Mouse (Mus musculus): ENCODE measurements around the gene Kcna7. TPM values are rescaled to one million over a fixed set of nuclear protein-coding genes. Genes with fewer than 3 reads are reported as not detected.

The Kcna7 gene
- polyA plus RNA-seq (2015; fragmentation: Nextera tagmentation; extraction: Ambion mirVana): 0.06 and 0.09 TPM in 2 replicates

GRCm38 (mm10) chr7:45405091-45406075 lies at the start of gene Kcna7:
Kcna7 (plus strand) TSS chr7:45405653.

GRCm38 (mm10) chr7:45366652-45367019 lies 38.8 kb upstream of the Kcna7 start, which contains the start of gene Ppfia3:
Ppfia3 (minus strand) TSS chr7:45367019.

GRCm38 (mm10) chr7:45370475-45371311 lies 34.8 kb upstream of the Kcna7 start, which contains the start of gene Lin7b:
Lin7b (minus strand) TSS chr7:45370583.

GRCm38 (mm10) chr7:45395578-45396336 lies 9.7 kb upstream of the Kcna7 start, which contains the start of gene Snrnp70:
Snrnp70 (minus strand) TSS chr7:45395742.

GRCm38 (mm10) chr7:45413113-45413863 lies 7.8 kb downstream of the Kcna7 start, which contains the start of gene Ntf5:
Ntf5 (plus strand) TSS chr7:45413695.

GRCm38 (mm10) chr7:45420615-45420919 lies 15.1 kb downstream of the Kcna7 start, which contains the start of gene Lhb:
Lhb (plus strand) TSS chr7:45420820.

GRCm38 (mm10) chr7:45434203-45435015 lies 29.0 kb downstream of the Kcna7 start, which contains the start of gene Gys1:
Gys1 (plus strand) TSS chr7:45434844.

GRCm38 (mm10) chr7:45437521-45438276 lies 32.2 kb downstream of the Kcna7 start, which contains the start of gene Ruvbl2:
Ruvbl2 (minus strand) TSS chr7:45438096.

Small RNA genes within 50 kb of the gene (microRNA-seq; reads per million reads assigned to microRNA genes)
- not detected for gene Gm22133 (ENCODE audit: borderline replicate concordance, insufficient number of aligned reads)

Other genes with a start within 250 kb of the Kcna7 start
- gene Slc17a7, start 241.7 kb upstream of the Kcna7 start, polyA plus RNA-seq (2015; fragmentation: Nextera tagmentation; extraction: Ambion mirVana): 0.11 and 0.16 TPM in 2 replicates
- not detected in 2 replicates for gene Gfy, start 226.1 kb upstream of the Kcna7 start, polyA plus RNA-seq (2015; fragmentation: Nextera tagmentation; extraction: Ambion mirVana)
- gene Pth2, start 224.7 kb upstream of the Kcna7 start, polyA plus RNA-seq (2015; fragmentation: Nextera tagmentation; extraction: Ambion mirVana): not detected in 2 replicates
- gene Ccdc155, start 200.8 kb upstream of the Kcna7 start, polyA plus RNA-seq (2015; fragmentation: Nextera tagmentation; extraction: Ambion mirVana): 0.30 and 0.47 TPM in 2 replicates
- 1.6 and 1.8 TPM in 2 replicates for gene Dkkl1, start 193.5 kb upstream of the Kcna7 start, polyA plus RNA-seq (2015; fragmentation: Nextera tagmentation; extraction: Ambion mirVana)
- gene Tead2, start 189.9 kb upstream of the Kcna7 start, polyA plus RNA-seq (2015; fragmentation: Nextera tagmentation; extraction: Ambion mirVana): 28.7 and 32.9 TPM in 2 replicates
- 3.9 and 5.3 TPM in 2 replicates for gene Cd37, start 166.5 kb upstream of the Kcna7 start, polyA plus RNA-seq (2015; fragmentation: Nextera tagmentation; extraction: Ambion mirVana)
- 0.08 TPM in 1 of 2 replicates, not detected in the other for gene Slc6a16, start 164.6 kb upstream of the Kcna7 start, polyA plus RNA-seq (2015; fragmentation: Nextera tagmentation; extraction: Ambion mirVana)
- not detected in 2 replicates for gene Slc6a21, start 128.1 kb upstream of the Kcna7 start, polyA plus RNA-seq (2015; fragmentation: Nextera tagmentation; extraction: Ambion mirVana)
- gene Trpm4, start 71.9 kb upstream of the Kcna7 start, polyA plus RNA-seq (2015; fragmentation: Nextera tagmentation; extraction: Ambion mirVana): 12.4 and 14.0 TPM in 2 replicates
- gene Hrc, start 70.4 kb upstream of the Kcna7 start, polyA plus RNA-seq (2015; fragmentation: Nextera tagmentation; extraction: Ambion mirVana): 0.54 and 1.4 TPM in 2 replicates
- gene Ppfia3, start 38.6 kb upstream of the Kcna7 start, polyA plus RNA-seq (2015; fragmentation: Nextera tagmentation; extraction: Ambion mirVana): 2.6 and 3.3 TPM in 2 replicates
- 3.1 and 3.2 TPM in 2 replicates for gene Lin7b, start 35.1 kb upstream of the Kcna7 start, polyA plus RNA-seq (2015; fragmentation: Nextera tagmentation; extraction: Ambion mirVana)
- gene Snrnp70, start 9.9 kb upstream of the Kcna7 start, polyA plus RNA-seq (2015; fragmentation: Nextera tagmentation; extraction: Ambion mirVana): 67.6 and 113 TPM in 2 replicates
- 0.44 and 0.46 TPM in 2 replicates for gene Ntf5, start 8.0 kb downstream of the Kcna7 start, polyA plus RNA-seq (2015; fragmentation: Nextera tagmentation; extraction: Ambion mirVana)
- gene Lhb, start 15.2 kb downstream of the Kcna7 start, polyA plus RNA-seq (2015; fragmentation: Nextera tagmentation; extraction: Ambion mirVana): not detected in 2 replicates
- 7.8 and 11.6 TPM in 2 replicates for gene Gys1, start 29.2 kb downstream of the Kcna7 start, polyA plus RNA-seq (2015; fragmentation: Nextera tagmentation; extraction: Ambion mirVana)
- gene Ruvbl2, start 32.4 kb downstream of the Kcna7 start, polyA plus RNA-seq (2015; fragmentation: Nextera tagmentation; extraction: Ambion mirVana): 45.5 and 60.2 TPM in 2 replicates
- gene Ftl1, start 54.2 kb downstream of the Kcna7 start, polyA plus RNA-seq (2015; fragmentation: Nextera tagmentation; extraction: Ambion mirVana): 4,437 and 5,089 TPM in 2 replicates
- 172 and 189 TPM in 2 replicates for gene Bax, start 61.2 kb downstream of the Kcna7 start, polyA plus RNA-seq (2015; fragmentation: Nextera tagmentation; extraction: Ambion mirVana)
- gene Tulp2, start 76.2 kb downstream of the Kcna7 start, polyA plus RNA-seq (2015; fragmentation: Nextera tagmentation; extraction: Ambion mirVana): 0.33 and 0.91 TPM in 2 replicates
- gene Gm45808, start 81.2 kb downstream of the Kcna7 start, polyA plus RNA-seq (2015; fragmentation: Nextera tagmentation; extraction: Ambion mirVana): 0.35 and 0.77 TPM in 2 replicates
- gene Dhdh, start 83.2 kb downstream of the Kcna7 start, polyA plus RNA-seq (2015; fragmentation: Nextera tagmentation; extraction: Ambion mirVana): 9.9 and 22.7 TPM in 2 replicates
- 163 and 205 TPM in 2 replicates for gene Nucb1, start 104.8 kb downstream of the Kcna7 start, polyA plus RNA-seq (2015; fragmentation: Nextera tagmentation; extraction: Ambion mirVana)
- 25.5 and 32.7 TPM in 2 replicates for gene Ppp1r15a, start 120.6 kb downstream of the Kcna7 start, polyA plus RNA-seq (2015; fragmentation: Nextera tagmentation; extraction: Ambion mirVana)
- 8.4 and 12.0 TPM in 2 replicates for gene Plekha4, start 120.7 kb downstream of the Kcna7 start, polyA plus RNA-seq (2015; fragmentation: Nextera tagmentation; extraction: Ambion mirVana)
- 1.1 and 3.2 TPM in 2 replicates for gene Hsd17b14, start 149.2 kb downstream of the Kcna7 start, polyA plus RNA-seq (2015; fragmentation: Nextera tagmentation; extraction: Ambion mirVana)
- gene Bcat2, start 164.5 kb downstream of the Kcna7 start, polyA plus RNA-seq (2015; fragmentation: Nextera tagmentation; extraction: Ambion mirVana): 58.9 and 92.5 TPM in 2 replicates
- gene Fgf21, start 209.8 kb downstream of the Kcna7 start, polyA plus RNA-seq (2015; fragmentation: Nextera tagmentation; extraction: Ambion mirVana): 0.57 and 1.8 TPM in 2 replicates
- 0.17 TPM in 1 of 2 replicates, not detected in the other for gene Fut1, start 211.6 kb downstream of the Kcna7 start, polyA plus RNA-seq (2015; fragmentation: Nextera tagmentation; extraction: Ambion mirVana)
- 0.21 and 0.27 TPM in 2 replicates for gene Izumo1, start 216.2 kb downstream of the Kcna7 start, polyA plus RNA-seq (2015; fragmentation: Nextera tagmentation; extraction: Ambion mirVana)
- gene Rasip1, start 221.8 kb downstream of the Kcna7 start, polyA plus RNA-seq (2015; fragmentation: Nextera tagmentation; extraction: Ambion mirVana): 7.4 and 12.5 TPM in 2 replicates
- gene Mamstr, start 234.3 kb downstream of the Kcna7 start, polyA plus RNA-seq (2015; fragmentation: Nextera tagmentation; extraction: Ambion mirVana): 5.8 and 7.0 TPM in 2 replicates